Mouse (Mus musculus): Measurements from ENCODE around the gene Itga11.

Itga11 gene

GRCm38 (mm10) chr9:62820829-62821228, 143.2 kb downstream of the Itga11 start:
- no peak for DNase-seq

- no peak for DNase-seq
Observed at GRCm38 (mm10) chr9:62821811-62822210, 144.2 kb downstream of the Itga11 start.

- no peak for DNase-seq
Observed at GRCm38 (mm10) chr9:62825791-62826393, 148.3 kb downstream of the Itga11 start.

GRCm38 (mm10) chr9:62826456-62826855, 148.8 kb downstream of the Itga11 start:
- no peak for DNase-seq

- no peak for DNase-seq
Observed at GRCm38 (mm10) chr9:62827939-62828652, 150.5 kb downstream of the Itga11 start.

- DNase-seq = peak; percentile 96
Observed at GRCm38 (mm10) chr9:62828662-62829086, 151.0 kb downstream of the Itga11 start.

GRCm38 (mm10) chr9:62829877-62830276, 152.3 kb downstream of the Itga11 start:
- DNase-seq = no peak
